11 mouse cellular contexts compared by ENCODE assay signal in genomic region chr3:104007479-104007878, GRCm38 (mm10). TPM values are rescaled to one million over a fixed set of nuclear protein-coding genes. Genes with fewer than 3 reads are reported as not detected.
DNase-seq lines count a peak whose midpoint lies in the region; ATAC-seq lines count a peak whose summit lies in the region.
"Had no signal": no experiment of that assay in that cellular context is flagged by ENCODE, and none has a peak within 500 bp of the region (broad histone marks: within the 10 kb centered on the region; RNA-seq: fewer than 3 reads in every experiment).

No protein-coding gene starts in this region.

- no peaks in the 10 kb centered on the region for H3K27me3 ChIP-seq in heart, embryonic 10.5 days (ENCODE audit: insufficient read depth, poor library complexity, severe bottlenecking)
- H3K27me3 ChIP-seq: embryonic facial prominence, embryonic 12.5 days; megakaryocyte, embryonic 14.5 days; stomach, embryonic 15.5 days had no signal

- intact Hi-C loops in heart, postnatal 14 days (cut with DNase I): no loop called here

- no peaks in the 10 kb centered on the region for H3K4me1 ChIP-seq in heart, embryonic 10.5 days
- H3K4me1 ChIP-seq: embryonic facial prominence, embryonic 12.5 days; stomach, embryonic 15.5 days had no signal

- ATAC-seq in megakaryocyte-erythroid progenitor cell, adult 5-6 weeks (replicated peaks; ENCODE audit: low FRiP score, low TSS enrichment, poor library complexity, severe bottlenecking): peak; percentile 84

- H3K27ac ChIP-seq in heart, embryonic 10.5 days: no peak overlapping the region
- H3K27ac ChIP-seq: embryonic facial prominence, embryonic 12.5 days; stomach, embryonic 15.5 days had no signal

- DNase-seq in heart, adult 11 months: peak; percentile 89
- DNase-seq in heart, embryonic 10.5 days (ENCODE audit: low spot score): no peak
- peak; percentile 54 for DNase-seq in retina, postnatal 1 day
- no peak for DNase-seq in retina, embryonic 14.5 days (ENCODE audit: low spot score)
- peak; percentile 45 to 61 for DNase-seq in heart, postnatal 14 days
- DNase-seq in urinary bladder, adult 18-20 months (ENCODE audit: low spot score in 2 of 2): no peak
- DNase-seq in yolk sac, embryonic 10.5 days (ENCODE audit: low spot score): no peak

- no peaks in the 10 kb centered on the region for H3K9me3 ChIP-seq in heart, embryonic 10.5 days
- H3K9me3 ChIP-seq: embryonic facial prominence, embryonic 12.5 days; megakaryocyte, embryonic 14.5 days; stomach, embryonic 15.5 days had no signal

- H3K4me3 ChIP-seq in heart, embryonic 10.5 days: no peak overlapping the region
- H3K4me3 ChIP-seq: embryonic facial prominence, embryonic 12.5 days; megakaryocyte, embryonic 14.5 days; stomach, embryonic 15.5 days had no signal

- WGBS in heart, embryonic 10.5 days: 90% methylated on average over 8 of the region's 8 CpGs

- H3K36me3 ChIP-seq in heart, embryonic 10.5 days: peaks cover 60% of the 10 kb centered on the region

RNA-seq across cellular contexts. Expression of gene Phtf1, which starts 39.6 kb away (rescaled TPM):
- polyA plus RNA-seq in heart, embryonic 10.5 days (2016; fragmentation: Nextera tagmentation; extraction: Ambion mirVana): 16.3 and 25.4 TPM in 2 replicates
- total RNA-seq in heart, postnatal 14 days (2021): 10 to 100 TPM; 10.1 to 11.2 TPM
- 21.7 and 28.2 TPM in 2 replicates for total RNA-seq in megakaryocyte-erythroid progenitor cell, adult 5-6 weeks (2014; fragmentation: Nextera tagmentation)
- total RNA-seq in megakaryocyte-erythroid progenitor cell, adult 5-6 weeks (2017): 32.7 and 35.5 TPM in 2 replicates

Comparison
In these comparisons a context has a peak if more than half of its experiments do, and no peak if none do; other contexts are left out.
1. DNase-seq: peak in heart, adult 11 months (single experiment), retina, postnatal 1 day (single experiment) and heart, postnatal 14 days (2 of 2); none in heart, embryonic 10.5 days (single experiment), retina, embryonic 14.5 days (single experiment), urinary bladder, adult 18-20 months (0 of 2) and yolk sac, embryonic 10.5 days (single experiment).